Mouse (Mus musculus): Measurements from ENCODE around the gene Pcdh9. TPM values are rescaled to one million over a fixed set of nuclear protein-coding genes. Genes with fewer than 3 reads are reported as not detected.

Pcdh9 gene
- polyA plus RNA-seq, 1 experiment from 2014 or later = 9.4 TPM

DNA sequence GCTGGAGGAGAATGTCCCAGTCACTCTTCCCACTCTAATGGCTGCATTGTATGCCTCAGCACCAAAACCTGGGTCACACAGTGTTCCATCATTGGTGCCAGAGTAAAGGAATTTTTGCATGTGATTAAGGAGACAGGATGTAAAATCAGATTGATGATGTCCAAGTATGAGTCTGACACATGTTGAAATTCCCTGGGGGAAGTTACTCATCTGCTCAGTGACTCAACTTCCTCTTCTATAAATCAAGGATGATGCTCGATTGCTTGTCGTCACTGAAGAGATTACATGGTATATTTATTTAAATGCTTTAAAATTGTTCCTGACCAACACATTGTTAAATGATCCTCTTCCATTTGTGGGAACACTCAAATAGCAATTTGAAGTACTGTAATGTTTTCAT lies 690.7 kb downstream of the Pcdh9 start:
- WGBS = 44% methylated on average over 2 of the region's 2 CpGs
- ATAC-seq (ENCODE audit: insufficient read depth) (no peak), DNase-seq (no peak)
- no peak overlapping the region for H3K27ac ChIP-seq (ENCODE audit: low read depth)
- H3K4me1 ChIP-seq (ENCODE audit: insufficient read depth) = no peaks in the 10 kb centered on the region
- no peak for TF ChIP-seq CTCF (IDR thresholded peaks at IDR 0.05; ENCODE audit: low read depth)
- H3K27me3 ChIP-seq (ENCODE audit: insufficient read depth, low read length) = no peaks in the 10 kb centered on the region
- H3K9me3 ChIP-seq (ENCODE audit: low read depth, low read length) = no peaks in the 10 kb centered on the region
- H3K4me2 ChIP-seq = no peak overlapping the region
- H3K9ac ChIP-seq = no peak overlapping the region
- no peaks in the 10 kb centered on the region for H3K36me3 ChIP-seq (ENCODE audit: insufficient read depth)
- no peak overlapping the region for H3K4me3 ChIP-seq (ENCODE audit: low read depth, low read length)

DNA sequence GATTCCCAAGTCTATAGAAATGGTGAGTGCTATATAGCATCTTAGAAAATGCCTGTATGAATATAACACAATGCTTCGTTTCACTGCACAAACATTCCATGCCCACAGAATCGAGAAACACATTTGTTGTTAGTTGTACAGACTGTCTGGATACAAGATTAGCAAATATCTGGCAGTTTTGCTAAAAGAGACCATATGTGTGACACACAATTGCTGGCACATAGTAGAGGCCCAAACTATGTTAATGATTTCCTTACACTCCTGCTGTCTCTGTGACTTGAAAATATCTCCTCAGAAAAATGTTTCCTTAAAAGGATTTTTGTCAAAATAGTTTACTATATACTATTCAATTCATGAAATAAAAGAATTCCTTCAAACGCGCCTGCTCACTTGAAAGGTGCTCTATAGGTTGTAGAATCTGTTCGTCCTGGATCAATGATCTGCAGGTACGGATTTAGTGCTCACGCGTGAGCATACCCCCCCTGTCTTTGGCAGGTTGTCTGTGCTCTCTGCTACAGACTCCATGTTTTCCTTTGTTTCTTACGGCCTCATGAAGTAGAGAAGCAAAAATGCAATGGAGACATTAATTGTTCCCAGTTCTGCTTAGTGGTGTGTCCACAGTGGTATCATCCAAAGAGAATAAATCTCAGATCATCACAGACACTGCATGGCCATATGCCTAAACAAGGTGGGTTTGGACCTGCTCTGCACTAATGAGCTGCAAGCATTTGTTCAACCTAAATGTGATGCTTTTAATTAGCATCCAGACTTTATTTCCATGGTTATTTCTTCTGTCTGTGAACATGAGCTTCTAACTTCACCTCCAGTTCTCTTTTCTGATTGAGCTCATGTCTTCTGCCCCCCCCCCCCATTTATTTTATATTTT lies 707.6 kb downstream of the Pcdh9 start:
- ATAC-seq (ENCODE audit: insufficient read depth) (no peak), DNase-seq (peak; percentile 3)
- no peak overlapping the region for H3K4me3 ChIP-seq (ENCODE audit: low read depth, low read length)
- H3K9ac ChIP-seq = no peak overlapping the region
- H3K9me3 ChIP-seq (ENCODE audit: low read depth, low read length) = no peaks in the 10 kb centered on the region
- no peaks in the 10 kb centered on the region for H3K27me3 ChIP-seq (ENCODE audit: insufficient read depth, low read length)
- no peak overlapping the region for H3K27ac ChIP-seq (ENCODE audit: low read depth)
- WGBS = 82% methylated on average over 9 of the region's 9 CpGs
- H3K4me1 ChIP-seq (ENCODE audit: insufficient read depth) = no peaks in the 10 kb centered on the region
- H3K4me2 ChIP-seq = no peak overlapping the region
- no peaks in the 10 kb centered on the region for H3K36me3 ChIP-seq (ENCODE audit: insufficient read depth)
- no peak for TF ChIP-seq CTCF (IDR thresholded peaks at IDR 0.05; ENCODE audit: low read depth)

DNA sequence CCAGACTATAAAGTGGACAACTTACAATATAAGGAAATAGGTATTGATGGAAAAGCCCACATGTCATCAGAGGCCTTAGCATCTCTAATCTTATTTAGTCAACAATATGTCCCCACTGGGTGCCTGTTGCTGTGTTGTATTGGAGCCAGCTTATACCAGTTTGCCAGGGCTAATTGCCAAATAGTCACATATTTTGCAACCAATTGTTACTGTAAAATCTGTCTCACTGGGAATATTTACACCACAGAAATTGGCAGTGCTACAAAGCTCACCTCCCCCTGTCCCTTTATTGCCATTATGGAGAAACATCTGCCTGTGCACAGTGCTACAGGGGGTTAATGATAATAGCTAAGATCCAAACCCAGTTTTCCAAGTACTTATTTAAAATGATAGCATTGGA lies 721.3 kb downstream of the Pcdh9 start:
- H3K9me3 ChIP-seq (ENCODE audit: low read depth, low read length) = no peaks in the 10 kb centered on the region
- DNase-seq (no peak), ATAC-seq (ENCODE audit: insufficient read depth) (no peak)
- no peak for TF ChIP-seq CTCF (IDR thresholded peaks at IDR 0.05; ENCODE audit: low read depth)
- no peak overlapping the region for H3K9ac ChIP-seq
- no peaks in the 10 kb centered on the region for H3K27me3 ChIP-seq (ENCODE audit: insufficient read depth, low read length)
- no peaks in the 10 kb centered on the region for H3K36me3 ChIP-seq (ENCODE audit: insufficient read depth)
- no peak overlapping the region for H3K4me3 ChIP-seq (ENCODE audit: low read depth, low read length)
- no peak overlapping the region for H3K4me2 ChIP-seq
- H3K4me1 ChIP-seq (ENCODE audit: insufficient read depth) = no peaks in the 10 kb centered on the region
- no peak overlapping the region for H3K27ac ChIP-seq (ENCODE audit: low read depth)

DNA sequence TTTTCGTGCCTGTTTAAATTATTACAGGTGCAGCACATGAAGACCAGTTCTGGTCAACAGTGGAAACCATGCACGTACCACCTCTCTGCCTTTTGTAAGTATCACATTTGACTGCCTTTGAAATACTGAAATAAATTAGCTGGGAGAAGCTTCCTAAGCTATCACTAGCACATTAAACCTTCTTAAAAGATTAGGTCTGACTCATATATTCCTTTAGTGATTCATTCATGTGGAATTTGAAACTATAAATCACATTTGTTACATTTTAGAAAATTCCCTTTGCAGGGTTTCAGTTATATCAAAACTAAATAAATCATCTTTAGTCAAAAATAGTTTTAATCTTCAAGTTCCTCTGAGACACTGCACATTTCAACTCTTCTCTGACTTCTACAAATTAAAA lies 722.1 kb downstream of the Pcdh9 start:
- H3K27me3 ChIP-seq (ENCODE audit: insufficient read depth, low read length) = no peaks in the 10 kb centered on the region
- H3K4me2 ChIP-seq = no peak overlapping the region
- DNase-seq = no peak
- 52% methylated on average over 2 of the region's 2 CpGs for WGBS
- H3K36me3 ChIP-seq (ENCODE audit: insufficient read depth) = no peaks in the 10 kb centered on the region
- no peaks in the 10 kb centered on the region for H3K4me1 ChIP-seq (ENCODE audit: insufficient read depth)
- ATAC-seq (ENCODE audit: insufficient read depth) = no peak
- H3K9me3 ChIP-seq (ENCODE audit: low read depth, low read length) = no peaks in the 10 kb centered on the region
- H3K27ac ChIP-seq (ENCODE audit: low read depth) = no peak overlapping the region
- TF ChIP-seq CTCF (IDR thresholded peaks at IDR 0.05; ENCODE audit: low read depth) = no peak
- no peak overlapping the region for H3K9ac ChIP-seq
- no peak overlapping the region for H3K4me3 ChIP-seq (ENCODE audit: low read depth, low read length)

DNA sequence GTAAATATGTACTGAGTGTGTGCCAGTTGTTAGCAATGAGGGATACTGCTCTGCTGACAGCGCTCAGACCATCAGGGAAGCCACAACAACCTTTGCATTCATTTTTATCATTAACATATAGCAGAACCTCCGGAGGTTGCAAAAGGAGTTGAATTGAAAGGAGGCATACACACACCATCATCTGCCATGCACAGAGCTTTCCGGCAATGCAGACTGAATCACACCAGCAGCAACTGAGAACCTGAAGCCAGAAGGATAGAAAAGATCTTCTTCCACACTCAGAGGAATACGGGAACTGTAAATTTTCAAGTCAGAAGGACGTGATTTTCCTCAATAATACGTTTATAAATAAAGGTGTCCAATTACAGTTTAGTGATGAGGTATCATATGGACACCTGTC lies 747.1 kb downstream of the Pcdh9 start:
- Histone ChIP-seq H3K9ac (no peak overlapping the region), H3K36me3 (ENCODE audit: insufficient read depth) (no peaks in the 10 kb centered on the region), H3K27ac (ENCODE audit: low read depth) (no peak overlapping the region), H3K4me1 (ENCODE audit: insufficient read depth) (no peaks in the 10 kb centered on the region), H3K4me2 (no peak overlapping the region), H3K27me3 (ENCODE audit: insufficient read depth, low read length) (no peaks in the 10 kb centered on the region), H3K9me3 (ENCODE audit: low read depth, low read length) (no peaks in the 10 kb centered on the region), H3K4me3 (ENCODE audit: low read depth, low read length) (no peak overlapping the region)
- TF ChIP-seq CTCF (IDR thresholded peaks at IDR 0.05; ENCODE audit: low read depth) = no peak
- 60% methylated on average over 6 of the region's 6 CpGs for WGBS
- ATAC-seq (ENCODE audit: insufficient read depth) (no peak), DNase-seq (no peak)

DNA sequence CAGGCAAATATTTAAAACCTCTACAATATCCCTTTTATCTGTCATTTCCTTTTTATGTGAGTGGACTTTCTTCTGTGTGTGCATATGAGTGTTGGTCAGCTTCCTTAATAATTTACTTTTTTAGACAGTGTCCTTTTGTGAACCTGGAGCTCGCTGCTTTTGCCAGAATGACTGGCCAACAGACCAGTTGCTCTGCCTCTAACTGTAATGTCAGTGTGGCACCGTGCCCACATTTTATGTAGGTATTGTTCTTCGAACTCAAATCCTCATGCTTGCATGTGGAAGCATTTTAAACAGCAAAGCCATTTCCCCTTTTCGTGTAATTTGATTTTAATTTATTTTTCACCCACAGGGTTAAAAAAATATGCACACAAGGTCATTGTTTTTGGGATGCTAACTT lies 748.4 kb downstream of the Pcdh9 start:
- Histone ChIP-seq H3K27me3 (ENCODE audit: insufficient read depth, low read length) (no peaks in the 10 kb centered on the region), H3K9ac (no peak overlapping the region), H3K4me2 (no peak overlapping the region), H3K36me3 (ENCODE audit: insufficient read depth) (no peaks in the 10 kb centered on the region), H3K4me1 (ENCODE audit: insufficient read depth) (no peaks in the 10 kb centered on the region), H3K4me3 (ENCODE audit: low read depth, low read length) (no peak overlapping the region), H3K27ac (ENCODE audit: low read depth) (no peak overlapping the region), H3K9me3 (ENCODE audit: low read depth, low read length) (no peaks in the 10 kb centered on the region)
- no peak for TF ChIP-seq CTCF (IDR thresholded peaks at IDR 0.05; ENCODE audit: low read depth)
- DNase-seq (peak; percentile 7), ATAC-seq (ENCODE audit: insufficient read depth) (no peak)
- 61% methylated on average over 4 of the region's 4 CpGs for WGBS

DNA sequence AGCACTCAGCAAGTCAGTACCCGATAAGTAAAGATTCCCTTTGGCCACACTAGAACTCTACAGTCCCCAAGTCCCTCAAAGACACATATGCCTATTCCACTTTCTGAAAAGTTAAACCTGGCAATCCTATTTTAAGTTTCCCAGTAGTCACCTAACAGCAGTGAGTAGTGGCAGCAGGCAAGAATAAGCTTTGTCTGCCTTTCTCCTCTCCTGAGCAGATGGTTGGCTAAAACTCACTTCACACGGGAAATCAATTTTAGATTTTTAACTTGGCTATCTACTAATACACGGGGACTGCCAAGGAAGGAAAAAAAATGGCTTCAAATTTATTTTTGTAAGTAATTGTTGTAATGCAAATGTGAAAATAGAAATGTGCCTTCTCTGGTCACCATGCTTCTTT lies 763.5 kb downstream of the Pcdh9 start:
- ATAC-seq (ENCODE audit: insufficient read depth) = no peak
- Histone ChIP-seq H3K4me1 (ENCODE audit: insufficient read depth) (no peaks in the 10 kb centered on the region), H3K4me2 (no peak overlapping the region), H3K27ac (ENCODE audit: low read depth) (no peak overlapping the region), H3K36me3 (ENCODE audit: insufficient read depth) (no peaks in the 10 kb centered on the region), H3K9me3 (ENCODE audit: low read depth, low read length) (no peaks in the 10 kb centered on the region), H3K9ac (no peak overlapping the region), H3K4me3 (ENCODE audit: low read depth, low read length) (no peak overlapping the region), H3K27me3 (ENCODE audit: insufficient read depth, low read length) (no peaks in the 10 kb centered on the region)
- no peak for DNase-seq
- TF ChIP-seq CTCF (IDR thresholded peaks at IDR 0.05; ENCODE audit: low read depth) = no peak
- 76% methylated on average over 3 of the region's 3 CpGs for WGBS
